Mouse (Mus musculus) adrenal gland, postnatal 4 days (tissue): ENCODE measurements around the gene Coq10b. TPM values are rescaled to one million over a fixed set of nuclear protein-coding genes. Genes with fewer than 3 reads are reported as not detected.
"Not testable (repeated sequence)": the region's sequence is repeated elsewhere in the genome, so short reads cannot be mapped to it uniquely, and the experiment has no call there.

Experiments used
- DNase-seq, 2 experiments: peaks; one replicate each; pipeline ENCODE4 v3.0.0; 2021 to 2022; ENCODE audit warnings: low spot score in 2 of 2, mixed read lengths in 2 of 2
- long read RNA-seq, 2 experiments: library from polyadenylated mRNA; stranded (forward); transcript quantifications; one replicate each; pipeline ENCODE4 v2.0.0; 2021
- total RNA-seq, 2 experiments: library from RNA; stranded (reverse); gene quantifications; 2 replicates each; pipeline ENCODE4 v1.2.3; 2021

The Coq10b gene
- total RNA-seq = 10 to 100 TPM; 19.9 to 28.3 TPM
- long read RNA-seq, experiment 1, transcript Coq10b-201 (5 exons, 1,733 nt) = major isoform, 12 of 13 reads
- long read RNA-seq, experiment 1, partial matches to known transcripts = 0 of 13 reads
- long read RNA-seq, experiment 1, other reads (novel, unspliced or antisense) = 1 of 13 reads
- long read RNA-seq, experiment 2, transcript Coq10b-201 (5 exons, 1,733 nt) = major isoform, 27 of 33 reads
- long read RNA-seq, experiment 2, partial matches to known transcripts = 2 of 33 reads
- long read RNA-seq, experiment 2, other reads (novel, unspliced or antisense) = 3 of 33 reads

- DNase-seq = peak; percentile 95
Measured at GRCm38 (mm10) chr1:55052355-55052953, at the start of gene Coq10b. Gene Coq10b, plus strand, starts transcription at chr1:55052770.

- DNase-seq = not testable (repeated sequence)
Measured at GRCm38 (mm10) chr1:55008313-55008712, 44.3 kb upstream of the Coq10b start.

- no peak for DNase-seq
Measured at GRCm38 (mm10) chr1:55012513-55012912, 40.1 kb upstream of the Coq10b start.

- no peak for DNase-seq
Measured at GRCm38 (mm10) chr1:55021907-55022306, 30.7 kb upstream of the Coq10b start.

- no peak for DNase-seq
Measured at GRCm38 (mm10) chr1:55025656-55026430, 26.7 kb upstream of the Coq10b start.

- no peak for DNase-seq
Measured at GRCm38 (mm10) chr1:55026444-55027252, 25.9 kb upstream of the Coq10b start.

- DNase-seq = peak; percentile 82 to 91
Measured at GRCm38 (mm10) chr1:55027253-55027801, 25.2 kb upstream of the Coq10b start, which contains the start of gene Sf3b1. Gene Sf3b1, minus strand, starts transcription at chr1:55027481.

- DNase-seq = no peak
Measured at GRCm38 (mm10) chr1:55027966-55028365, 24.6 kb upstream of the Coq10b start.

GRCm38 (mm10) chr1:55028512-55029249 is 23.9 kb upstream of the Coq10b start:
- DNase-seq = no peak

GRCm38 (mm10) chr1:55029446-55029845 is 23.1 kb upstream of the Coq10b start:
- no peak for DNase-seq

- no peak for DNase-seq
Measured at GRCm38 (mm10) chr1:55031026-55031779, 21.4 kb upstream of the Coq10b start.

GRCm38 (mm10) chr1:55039944-55040343 is 12.6 kb upstream of the Coq10b start:
- no peak for DNase-seq

GRCm38 (mm10) chr1:55041691-55042090 is 10.9 kb upstream of the Coq10b start:
- no peak for DNase-seq

GRCm38 (mm10) chr1:55042246-55042645 is 10.3 kb upstream of the Coq10b start:
- DNase-seq = no peak

GRCm38 (mm10) chr1:55043164-55043563 is 9.4 kb upstream of the Coq10b start:
- no peak for DNase-seq

GRCm38 (mm10) chr1:55048841-55049587 is 3.6 kb upstream of the Coq10b start:
- no peak for DNase-seq

GRCm38 (mm10) chr1:55051671-55052070 is 899 bp upstream of the Coq10b start:
- DNase-seq = no peak

- DNase-seq = no peak
Measured at GRCm38 (mm10) chr1:55053005-55053404, 435 bp downstream of the Coq10b start.

- no peak for DNase-seq
Measured at GRCm38 (mm10) chr1:55053596-55053995, 1.0 kb downstream of the Coq10b start.
